Mouse (Mus musculus) small intestine, adult 2 months (tissue): ENCODE data around the gene Rab1a. TPM values are rescaled to one million over a fixed set of nuclear protein-coding genes. Genes with fewer than 3 reads are reported as not detected.

Source experiments
- H3K27ac ChIP-seq: fragments of 200-500 bp; 2 replicates; pipeline ENCODE4 v1.5.1; 2012; ENCODE audit warnings: low read depth, low read length, control low read depth, inconsistent platforms; ENCODE audit not compliant: insufficient read depth
- H3K27me3 ChIP-seq: fragments of 200-500 bp; 2 replicates; pipeline ENCODE4 v1.6.1; 2012; ENCODE audit warnings: mild to moderate bottlenecking, moderate library complexity, low read length, inconsistent platforms; ENCODE audit not compliant: control insufficient read depth, insufficient read depth
- H3K36me3 ChIP-seq: fragments of 200-500 bp; 2 replicates; pipeline ENCODE4 v1.6.1; 2012; ENCODE audit warnings: mild to moderate bottlenecking, low read length, control low read depth, inconsistent platforms; ENCODE audit not compliant: control insufficient read depth, insufficient read depth
- H3K4me1 ChIP-seq: fragments of 200-500 bp; 2 replicates; pipeline ENCODE4 v1.6.1; 2012; ENCODE audit warnings: low read length, inconsistent platforms, mixed read lengths; ENCODE audit not compliant: control insufficient read depth, insufficient read depth, insufficient read length
- H3K4me3 ChIP-seq: fragments of 200-500 bp; 2 replicates; pipeline ENCODE4 v1.5.1; 2012; ENCODE audit warnings: low read depth, mild to moderate bottlenecking, control low read depth, inconsistent platforms, low read length, moderate library complexity
- CTCF ChIP-seq: fragments of 200-500 bp; IDR thresholded peaks from 2 replicates; pipeline ENCODE4 v1.5.1; 2012; ENCODE audit warnings: low read depth, mild to moderate bottlenecking, control low read depth, inconsistent platforms, low read length, moderate library complexity, mixed read lengths; ENCODE audit not compliant: insufficient replicate concordance, insufficient read length; ENCODE audit errors: extremely low read depth
- POLR2A ChIP-seq: fragments of 200-500 bp; IDR thresholded peaks from 2 replicates; pipeline ENCODE4 v1.6.1; 2012; ENCODE audit warnings: low read depth, mild to moderate bottlenecking, control low read depth, inconsistent platforms, low read length, moderate library complexity
- WGBS: fragments of 180-500 bp; shearing (Covaris S2); methylation state at CpG from one replicate; pipeline ENCODE4 v1.1.7; 2018; 5-methylcytosine and 5-hydroxymethylcytosine counted together
- polyA plus RNA-seq: library from polyadenylated mRNA; depleted of rRNA; stranded (reverse); fragments of >200 nt; gene quantifications from 2 replicates; pipeline ENCODE4 v1.2.3, GENCODE M21; 2012

Gene Rab1a
- polyA plus RNA-seq, 1 experiment, result 60.0 TPM

- H3K4me1 ChIP-seq, result no peaks in the 10 kb centered on the region
- TF ChIP-seq POLR2A (no peak), CTCF (no peak)
- H3K36me3 ChIP-seq, result peaks cover 23% of the 10 kb centered on the region
- 64% methylated on average over 9 of the region's 9 CpGs for WGBS
- no peaks in the 10 kb centered on the region for H3K27me3 ChIP-seq
- H3K4me3 ChIP-seq, result no peak overlapping the region
- H3K27ac ChIP-seq, result no peak overlapping the region
Observed at GRCm38 (mm10) chr11:20243214-20243913, 42.1 kb downstream of the Rab1a start.

- no peak overlapping the region for H3K4me3 ChIP-seq
- TF ChIP-seq POLR2A (no peak), CTCF (no peak)
- H3K4me1 ChIP-seq, result no peaks in the 10 kb centered on the region; the same call in 1 of the 2 replicates
- WGBS, result 85% methylated on average over 16 of the region's 16 CpGs
- no peaks in the 10 kb centered on the region for H3K27me3 ChIP-seq
- no peak overlapping the region for H3K27ac ChIP-seq
- H3K36me3 ChIP-seq, result peaks cover 11% of the 10 kb centered on the region; the same call in 1 of the 2 replicates
Observed at GRCm38 (mm10) chr11:20244336-20245290, 43.4 kb downstream of the Rab1a start.

- Histone ChIP-seq H3K27me3 (no peaks in the 10 kb centered on the region), H3K4me3 (no peak overlapping the region), H3K36me3 (peaks cover 5% of the 10 kb centered on the region; the same call in 1 of the 2 replicates), H3K4me1 (peaks cover 3% of the 10 kb centered on the region; the same call in 1 of the 2 replicates), H3K27ac (no peak overlapping the region)
- 76% methylated on average over 6 of the region's 6 CpGs for WGBS
- TF ChIP-seq CTCF, result no peak
- no peak for TF ChIP-seq POLR2A
Observed at GRCm38 (mm10) chr11:20245316-20245715, 44.1 kb downstream of the Rab1a start.

- WGBS, result 36% methylated on average over 1 of the region's 1 CpGs
- no peaks in the 10 kb centered on the region for H3K27me3 ChIP-seq
- peaks cover 3% of the 10 kb centered on the region; the same call in 1 of the 2 replicates for H3K4me1 ChIP-seq
- H3K36me3 ChIP-seq, result peaks cover 3% of the 10 kb centered on the region; the same call in 1 of the 2 replicates
- no peak for TF ChIP-seq CTCF
- no peak for TF ChIP-seq POLR2A
- H3K27ac ChIP-seq, result no peak overlapping the region
- no peak overlapping the region for H3K4me3 ChIP-seq
Observed at GRCm38 (mm10) chr11:20246616-20247015, 45.4 kb downstream of the Rab1a start.

- WGBS, result 86% methylated on average over 8 of the region's 8 CpGs
- peaks cover 2% of the 10 kb centered on the region; the same call in 1 of the 2 replicates for H3K36me3 ChIP-seq
- no peak overlapping the region for H3K4me3 ChIP-seq
- peaks cover 3% of the 10 kb centered on the region; the same call in 1 of the 2 replicates for H3K4me1 ChIP-seq
- H3K27me3 ChIP-seq, result no peaks in the 10 kb centered on the region
- H3K27ac ChIP-seq, result no peak overlapping the region
- no peak for TF ChIP-seq POLR2A
- no peak for TF ChIP-seq CTCF
Observed at GRCm38 (mm10) chr11:20247146-20247855, 46.1 kb downstream of the Rab1a start.

- no peak for TF ChIP-seq POLR2A
- no peak for TF ChIP-seq CTCF
- no peak overlapping the region for H3K27ac ChIP-seq
- no peak overlapping the region for H3K4me3 ChIP-seq
- H3K27me3 ChIP-seq, result no peaks in the 10 kb centered on the region
- peaks cover 2% of the 10 kb centered on the region; the same call in 1 of the 2 replicates for H3K36me3 ChIP-seq
- WGBS, result 9% methylated on average over 4 of the region's 4 CpGs
- peaks cover 3% of the 10 kb centered on the region; the same call in 1 of the 2 replicates for H3K4me1 ChIP-seq
Observed at GRCm38 (mm10) chr11:20248277-20248676, 47.0 kb downstream of the Rab1a start.
